Mouse (Mus musculus) lung, adult 2 months (tissue): ENCODE results near the gene Rims1. TPM values are rescaled to one million over a fixed set of nuclear protein-coding genes. Genes with fewer than 3 reads are reported as not detected.

Experiments used
- DNase-seq: peaks from one replicate; pipeline ENCODE4 v3.0.0; 2022
- H3K4me1 ChIP-seq: fragments of 200-500 bp; 2 replicates; pipeline ENCODE4 v1.6.1; 2011; ENCODE audit warnings: low read length; ENCODE audit not compliant: control insufficient read depth, insufficient read depth
- H3K4me3 ChIP-seq: fragments of 200-500 bp; replicated peaks from 2 replicates; pipeline ENCODE3; 2011; ENCODE audit warnings: low read depth, mild to moderate bottlenecking, control low read depth, low read length; ENCODE audit errors: extremely low read depth
- CTCF ChIP-seq: fragments of 200-500 bp; IDR thresholded peaks from 2 replicates; pipeline ENCODE4 v1.5.1; 2011; ENCODE audit warnings: mild to moderate bottlenecking, low read length, control low read depth; ENCODE audit not compliant: insufficient read depth
- POLR2A ChIP-seq: fragments of 200-500 bp; IDR thresholded peaks from 2 replicates; pipeline ENCODE4 v1.6.1; 2011; ENCODE audit warnings: low read depth, mild to moderate bottlenecking, control low read depth, low read length, borderline replicate concordance; ENCODE audit errors: extremely low read depth
- WGBS: fragments of 180-500 bp; shearing (Covaris S2); methylation state at CpG from one replicate; pipeline ENCODE4 v1.1.7; 2018; 5-methylcytosine and 5-hydroxymethylcytosine counted together
- polyA plus RNA-seq: library from polyadenylated mRNA; depleted of rRNA; stranded (reverse); fragments of >200 nt; gene quantifications from 2 replicates; pipeline ENCODE4 v1.2.3, GENCODE M21; 2012

Rims1 gene
- polyA plus RNA-seq, 1 experiment: 0.13 TPM

- no peak for TF ChIP-seq POLR2A
- TF ChIP-seq CTCF: no peak
- 62% methylated on average over 5 of the region's 5 CpGs for WGBS
- Histone ChIP-seq H3K4me3 (no peak overlapping the region), H3K4me1 (no peaks in the 10 kb centered on the region)
- no peak for DNase-seq
These were observed 383.7 kb downstream of the Rims1 start for GRCm38 (mm10) chr1:22422102-22422501.

DNA sequence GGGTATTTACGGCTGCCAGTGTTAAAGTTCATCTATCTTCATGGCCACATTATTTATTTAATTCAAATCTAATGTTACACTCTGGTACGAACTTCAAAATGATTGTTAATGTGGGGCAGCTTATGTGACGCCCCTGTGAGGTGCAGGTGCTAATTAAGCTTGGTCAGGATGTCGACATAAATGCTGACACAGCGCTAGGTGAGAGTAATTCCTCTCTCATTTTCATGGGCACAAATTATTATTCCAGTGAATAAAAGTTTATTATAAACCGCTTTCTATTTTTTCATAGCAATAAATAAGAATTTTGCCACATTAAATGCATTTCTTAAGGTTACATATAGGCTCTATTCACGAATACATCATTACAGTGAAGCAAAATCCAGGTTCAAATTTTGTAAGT lies 395.6 kb downstream of the Rims1 start:
- WGBS: 81% methylated on average over 7 of the region's 7 CpGs
- TF ChIP-seq POLR2A (no peak), CTCF (no peak)
- no peaks in the 10 kb centered on the region for H3K4me1 ChIP-seq
- DNase-seq: no peak
- H3K4me3 ChIP-seq: no peak overlapping the region

DNA sequence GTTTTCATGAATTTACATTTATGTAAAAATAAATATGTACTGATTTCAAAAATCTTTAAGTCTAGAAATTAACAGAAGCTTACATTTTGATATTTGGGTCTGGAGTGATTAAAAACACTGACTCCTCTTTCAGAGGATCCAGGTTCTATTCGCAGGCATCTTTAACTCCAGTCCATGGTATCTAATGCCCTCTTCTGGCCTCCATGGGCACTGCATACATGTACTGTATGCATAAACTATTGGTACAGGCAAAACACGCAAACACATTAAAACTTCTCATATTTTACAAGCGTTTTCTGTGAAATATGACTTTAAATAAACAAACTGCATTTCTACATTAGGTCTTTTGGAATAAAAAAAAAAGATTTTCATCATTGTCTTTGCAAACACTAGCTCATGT lies 419.4 kb downstream of the Rims1 start:
- H3K4me1 ChIP-seq: no peaks in the 10 kb centered on the region
- TF ChIP-seq CTCF (no peak), POLR2A (no peak)
- WGBS: 65% methylated on average over 3 of the region's 3 CpGs
- no peak overlapping the region for H3K4me3 ChIP-seq
- no peak for DNase-seq

GRCm38 (mm10) chr1:22377652-22378051 lies 428.1 kb downstream of the Rims1 start:
- Histone ChIP-seq H3K4me3 (no peak overlapping the region), H3K4me1 (no peaks in the 10 kb centered on the region)
- DNase-seq: no peak
- WGBS: 73% methylated on average over 5 of the region's 5 CpGs
- TF ChIP-seq POLR2A: no peak
- TF ChIP-seq CTCF: no peak

- Histone ChIP-seq H3K4me1 (no peaks in the 10 kb centered on the region), H3K4me3 (no peak overlapping the region)
- WGBS: 54% methylated on average over 6 of the region's 6 CpGs
- TF ChIP-seq POLR2A (no peak), CTCF (no peak)
- DNase-seq: no peak
These were observed 428.7 kb downstream of the Rims1 start for GRCm38 (mm10) chr1:22377062-22377461.

DNA sequence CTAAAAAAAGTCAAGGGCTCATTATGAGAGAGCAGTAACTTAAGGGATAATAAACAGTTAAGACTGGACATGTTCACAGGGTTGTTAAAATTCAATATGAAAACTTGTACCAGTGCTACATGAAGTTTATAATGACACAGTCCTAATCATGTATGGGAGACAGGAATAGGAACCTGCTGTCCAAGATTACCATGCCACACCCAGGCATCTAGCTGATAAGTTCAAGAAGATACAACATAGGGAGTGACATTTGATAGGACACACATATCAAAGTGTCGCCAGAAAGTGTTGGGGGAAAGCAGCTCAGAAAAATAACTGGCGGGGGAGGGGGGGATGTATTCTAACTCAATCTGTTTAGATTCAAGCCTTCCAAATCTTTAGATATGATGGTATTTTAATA lies 449.6 kb downstream of the Rims1 start:
- Histone ChIP-seq H3K4me1 (no peaks in the 10 kb centered on the region), H3K4me3 (no peak overlapping the region)
- 71% methylated on average over 2 of the region's 2 CpGs for WGBS
- no peak for TF ChIP-seq POLR2A
- TF ChIP-seq CTCF: no peak
- DNase-seq: no peak

DNA sequence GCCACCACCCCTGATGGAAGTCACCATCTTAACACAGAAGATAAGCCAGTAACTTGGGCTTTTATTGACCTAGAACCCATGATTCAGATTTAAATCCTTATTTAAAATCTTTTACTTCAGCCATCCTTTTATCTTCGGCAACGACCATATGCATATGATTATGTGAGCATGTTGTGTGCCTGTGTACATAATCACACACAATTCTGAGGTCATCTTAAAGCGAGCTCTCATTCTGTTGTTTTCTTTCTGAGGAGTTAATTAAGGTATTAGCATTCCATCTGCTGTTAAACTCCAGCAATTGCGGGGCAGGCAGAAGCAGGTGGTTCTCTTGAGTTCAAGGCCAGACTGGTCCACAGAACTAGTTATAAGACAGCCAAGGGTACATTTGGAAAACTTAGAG lies 452.1 kb downstream of the Rims1 start:
- TF ChIP-seq POLR2A: no peak
- TF ChIP-seq CTCF: no peak
- Histone ChIP-seq H3K4me1 (no peaks in the 10 kb centered on the region), H3K4me3 (no peak overlapping the region)
- WGBS: 78% methylated on average over 4 of the region's 4 CpGs
- DNase-seq: no peak

GRCm38 (mm10) chr1:22338914-22339313 lies 466.9 kb downstream of the Rims1 start:
- H3K4me3 ChIP-seq: no peak overlapping the region
- H3K4me1 ChIP-seq: no peaks in the 10 kb centered on the region
- WGBS: 59% methylated on average over 9 of the region's 9 CpGs
- no peak for TF ChIP-seq POLR2A
- no peak for TF ChIP-seq CTCF
- no peak for DNase-seq

DNA sequence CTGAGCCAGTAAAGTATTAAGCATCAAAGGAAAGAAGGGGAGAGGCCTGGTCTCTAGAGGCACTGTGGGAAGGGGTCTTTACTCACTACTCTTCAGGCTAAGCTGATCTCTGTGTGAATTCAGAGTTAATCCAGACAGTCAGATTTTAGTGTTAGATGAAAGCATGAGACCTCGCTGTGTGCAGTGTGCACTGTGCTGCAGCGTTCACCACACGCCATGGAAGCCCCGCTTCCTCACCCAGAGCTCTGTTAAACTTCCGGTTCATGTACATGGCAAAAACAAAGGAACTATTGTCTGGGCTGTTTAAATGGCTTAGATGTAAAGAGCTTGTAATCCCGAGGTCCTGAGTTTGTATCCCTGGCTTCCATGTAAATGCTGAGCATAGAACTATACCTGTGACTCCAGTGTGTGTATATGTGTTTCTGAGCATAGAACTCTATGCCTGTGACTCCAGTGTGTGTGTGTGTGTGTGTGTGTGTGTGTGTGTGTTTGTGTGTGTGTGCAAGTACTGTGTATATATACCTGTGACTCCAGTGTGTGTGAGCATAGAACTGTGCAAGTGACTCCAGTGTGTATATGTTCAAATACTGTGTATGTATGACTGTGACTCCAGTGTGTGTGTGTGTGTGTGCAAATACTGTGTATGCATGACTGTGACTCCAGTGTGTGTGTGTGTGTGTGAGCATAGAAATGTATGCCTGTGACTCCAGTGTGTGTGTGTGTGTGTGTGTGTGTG lies 484.7 kb downstream of the Rims1 start:
- WGBS: 52% methylated on average over 6 of the region's 6 CpGs
- TF ChIP-seq CTCF (no peak), POLR2A (no peak)

DNA sequence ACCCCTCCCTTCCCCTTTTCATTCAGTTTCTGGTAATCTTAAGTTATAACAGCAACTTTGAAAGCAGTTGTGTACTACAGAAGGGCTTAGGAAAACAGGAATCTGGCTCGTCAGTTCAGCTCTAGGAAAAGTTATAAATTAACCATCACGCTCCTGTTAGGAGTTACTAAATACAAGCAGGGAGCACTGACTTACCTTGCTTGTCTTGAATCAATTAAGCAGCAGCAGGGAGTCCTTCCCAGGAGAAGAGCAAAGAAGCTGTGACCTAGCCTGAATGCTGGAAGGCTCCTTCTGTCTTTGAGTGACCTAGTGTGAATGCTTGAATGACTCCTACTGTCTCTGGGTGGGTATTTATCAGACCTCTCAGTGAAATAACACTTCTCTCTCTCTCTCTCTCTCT lies 490.3 kb downstream of the Rims1 start:
- no peak overlapping the region for H3K4me3 ChIP-seq
- DNase-seq: no peak
- TF ChIP-seq CTCF (no peak), POLR2A (no peak)
- no peaks in the 10 kb centered on the region for H3K4me1 ChIP-seq
- WGBS: 34% methylated on average over 2 of the region's 2 CpGs

More for the DNA sequence above, 484.7 kb downstream of the Rims1 start:
- H3K4me3 ChIP-seq: no peak overlapping the region
- no peaks in the 10 kb centered on the region for H3K4me1 ChIP-seq
- no peak for DNase-seq
